Mouse (Mus musculus): ENCODE measurements at regions not wholly inside any gene's neighbourhood (a gene's known extent, or its start where the extent isn't known, plus 50 kb on each side); places are given as distances from the start of the nearest gene placed in this dataset.

- Histone ChIP-seq H3K4me3 (ENCODE audit: insufficient read depth, low read depth, low read length) (no peak overlapping the region), H3K4me1 (ENCODE audit: control insufficient read depth, insufficient read depth, low read length) (no peaks in the 10 kb centered on the region), H3K27me3 (ENCODE audit: control insufficient read depth, insufficient read depth, low read length) (no peaks in the 10 kb centered on the region), H3K9ac (ENCODE audit: low read depth, low read length) (no peak overlapping the region), H3K27ac (replicated peaks; ENCODE audit: insufficient read depth, low read depth, low read length) (no peak overlapping the region), H3K79me2 (ENCODE audit: control insufficient read depth, insufficient read depth, low read length) (no peaks in the 10 kb centered on the region), H3K36me3 (ENCODE audit: control insufficient read depth, insufficient read depth, low read length) (no peaks in the 10 kb centered on the region)
- DNase-seq (ENCODE audit: extremely low read depth, low read depth, low spot score) = no peak
- TF ChIP-seq POLR2A (IDR thresholded peaks at IDR 0.05; ENCODE audit: extremely low read depth, insufficient read depth, low read length) = no peak
- WGBS = 74% methylated on average over 4 of the region's 4 CpGs
These were observed 67.4 kb upstream of the Spdye4c start for GRCm38 (mm10) chr2:128523425-128524108.

- Histone ChIP-seq H3K4me3 (ENCODE audit: insufficient read depth, low read depth, low read length) (no peak overlapping the region), H3K4me1 (ENCODE audit: control insufficient read depth, insufficient read depth, low read length) (no peaks in the 10 kb centered on the region), H3K27ac (replicated peaks; ENCODE audit: insufficient read depth, low read depth, low read length) (no peak overlapping the region), H3K79me2 (ENCODE audit: control insufficient read depth, insufficient read depth, low read length) (no peaks in the 10 kb centered on the region), H3K36me3 (ENCODE audit: control insufficient read depth, insufficient read depth, low read length) (no peaks in the 10 kb centered on the region), H3K27me3 (ENCODE audit: control insufficient read depth, insufficient read depth, low read length) (no peaks in the 10 kb centered on the region), H3K9ac (ENCODE audit: low read depth, low read length) (no peak overlapping the region)
- DNase-seq (ENCODE audit: extremely low read depth, low read depth, low spot score) = no peak
- WGBS = 67% methylated on average over 2 of the region's 2 CpGs
- no peak for TF ChIP-seq CTCF (IDR thresholded peaks at IDR 0.05; ENCODE audit: low read depth, low read length)
- no peak for TF ChIP-seq POLR2A (IDR thresholded peaks at IDR 0.05; ENCODE audit: extremely low read depth, insufficient read depth, low read length)
These were observed 64.9 kb upstream of the Spdye4c start for GRCm38 (mm10) chr2:128526100-128526499.

DNA sequence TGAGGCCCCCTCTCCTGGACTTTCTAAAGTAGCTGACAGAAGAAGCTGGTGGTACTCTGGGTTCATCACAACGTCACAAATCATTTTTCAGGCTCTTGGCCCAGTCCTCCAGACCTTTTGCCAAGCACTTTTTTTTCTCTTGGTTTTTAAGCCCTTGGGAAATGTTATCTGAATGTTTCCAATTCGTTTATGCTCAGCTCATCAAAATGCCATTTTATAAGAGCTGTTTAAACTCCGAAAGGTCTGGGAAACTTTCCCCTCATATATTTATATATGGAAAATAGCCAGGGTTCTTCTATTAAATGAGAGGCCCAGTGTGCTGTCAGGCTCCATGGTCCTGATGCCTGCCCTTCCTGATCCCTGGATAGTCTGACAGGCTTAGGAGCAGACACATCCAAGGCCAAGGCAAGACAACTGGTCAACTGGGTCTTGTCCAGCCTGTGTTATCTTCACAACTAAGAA lies 64.1 kb upstream of the Spdye4c start:
- Histone ChIP-seq H3K9ac (ENCODE audit: low read depth, low read length) (no peak overlapping the region), H3K4me3 (ENCODE audit: insufficient read depth, low read depth, low read length) (no peak overlapping the region), H3K36me3 (ENCODE audit: control insufficient read depth, insufficient read depth, low read length) (no peaks in the 10 kb centered on the region), H3K27me3 (ENCODE audit: control insufficient read depth, insufficient read depth, low read length) (no peaks in the 10 kb centered on the region), H3K79me2 (ENCODE audit: control insufficient read depth, insufficient read depth, low read length) (no peaks in the 10 kb centered on the region), H3K27ac (replicated peaks; ENCODE audit: insufficient read depth, low read depth, low read length) (no peak overlapping the region), H3K4me1 (ENCODE audit: control insufficient read depth, insufficient read depth, low read length) (no peaks in the 10 kb centered on the region)
- TF ChIP-seq CTCF (IDR thresholded peaks at IDR 0.05; ENCODE audit: low read depth, low read length) = no peak
- TF ChIP-seq POLR2A (IDR thresholded peaks at IDR 0.05; ENCODE audit: extremely low read depth, insufficient read depth, low read length) = no peak
- WGBS = 69% methylated on average over 3 of the region's 3 CpGs
- DNase-seq (ENCODE audit: extremely low read depth, low read depth, low spot score) = no peak

GRCm38 (mm10) chr2:128536294-128536693 lies 54.7 kb upstream of the Spdye4c start:
- Histone ChIP-seq H3K27me3 (ENCODE audit: control insufficient read depth, insufficient read depth, low read length) (no peaks in the 10 kb centered on the region), H3K79me2 (ENCODE audit: control insufficient read depth, insufficient read depth, low read length) (no peaks in the 10 kb centered on the region), H3K36me3 (ENCODE audit: control insufficient read depth, insufficient read depth, low read length) (no peaks in the 10 kb centered on the region), H3K4me3 (ENCODE audit: insufficient read depth, low read depth, low read length) (no peak overlapping the region), H3K27ac (replicated peaks; ENCODE audit: insufficient read depth, low read depth, low read length) (no peak overlapping the region), H3K4me1 (ENCODE audit: control insufficient read depth, insufficient read depth, low read length) (no peaks in the 10 kb centered on the region), H3K9ac (ENCODE audit: low read depth, low read length) (no peak overlapping the region)
- no peak for DNase-seq (ENCODE audit: extremely low read depth, low read depth, low spot score)
- TF ChIP-seq POLR2A (IDR thresholded peaks at IDR 0.05; ENCODE audit: extremely low read depth, insufficient read depth, low read length) (no peak), CTCF (IDR thresholded peaks at IDR 0.05; ENCODE audit: low read depth, low read length) (no peak)
- WGBS = 88% methylated on average over 3 of the region's 3 CpGs

- Histone ChIP-seq H3K27ac (replicated peaks; ENCODE audit: insufficient read depth, low read depth, low read length) (no peak overlapping the region), H3K36me3 (ENCODE audit: control insufficient read depth, insufficient read depth, low read length) (no peaks in the 10 kb centered on the region), H3K4me3 (ENCODE audit: insufficient read depth, low read depth, low read length) (no peak overlapping the region), H3K4me1 (ENCODE audit: control insufficient read depth, insufficient read depth, low read length) (no peaks in the 10 kb centered on the region), H3K27me3 (ENCODE audit: control insufficient read depth, insufficient read depth, low read length) (no peaks in the 10 kb centered on the region), H3K9ac (ENCODE audit: low read depth, low read length) (no peak overlapping the region), H3K79me2 (ENCODE audit: control insufficient read depth, insufficient read depth, low read length) (no peaks in the 10 kb centered on the region)
- TF ChIP-seq POLR2A (IDR thresholded peaks at IDR 0.05; ENCODE audit: extremely low read depth, insufficient read depth, low read length) = no peak
- DNase-seq (ENCODE audit: extremely low read depth, low read depth, low spot score) = no peak
- 66% methylated on average over 6 of the region's 6 CpGs for WGBS
These were observed 53.6 kb upstream of the Spdye4c start for GRCm38 (mm10) chr2:128537425-128537824.

DNA sequence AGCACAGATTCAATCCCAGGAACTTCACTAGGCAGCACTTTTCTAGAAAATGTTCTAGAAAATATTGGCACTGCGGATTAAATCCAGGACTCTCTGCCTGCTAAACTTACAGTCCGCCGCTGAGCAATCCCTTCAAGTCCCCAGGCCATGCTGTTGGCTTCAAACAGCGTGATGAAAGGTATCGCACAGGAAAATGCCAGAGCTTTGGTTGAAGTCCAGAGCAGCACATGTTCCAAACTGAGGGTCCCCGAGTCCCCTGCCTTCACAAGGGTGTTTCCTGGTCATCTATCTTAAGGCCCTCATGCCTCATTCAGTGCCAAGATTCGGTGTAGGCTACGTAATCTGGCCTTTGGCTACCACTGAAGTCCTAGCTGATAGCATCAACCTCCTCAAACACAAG lies 52.3 kb upstream of the Spdye4c start:
- no peak for DNase-seq (ENCODE audit: extremely low read depth, low read depth, low spot score)
- Histone ChIP-seq H3K27me3 (ENCODE audit: control insufficient read depth, insufficient read depth, low read length) (no peaks in the 10 kb centered on the region), H3K27ac (replicated peaks; ENCODE audit: insufficient read depth, low read depth, low read length) (no peak overlapping the region), H3K79me2 (ENCODE audit: control insufficient read depth, insufficient read depth, low read length) (no peaks in the 10 kb centered on the region), H3K4me3 (ENCODE audit: insufficient read depth, low read depth, low read length) (no peak overlapping the region), H3K9ac (ENCODE audit: low read depth, low read length) (no peak overlapping the region), H3K36me3 (ENCODE audit: control insufficient read depth, insufficient read depth, low read length) (no peaks in the 10 kb centered on the region), H3K4me1 (ENCODE audit: control insufficient read depth, insufficient read depth, low read length) (no peaks in the 10 kb centered on the region)
- WGBS = 93% methylated on average over 8 of the region's 8 CpGs
- no peak for TF ChIP-seq CTCF (IDR thresholded peaks at IDR 0.05; ENCODE audit: low read depth, low read length)
- no peak for TF ChIP-seq POLR2A (IDR thresholded peaks at IDR 0.05; ENCODE audit: extremely low read depth, insufficient read depth, low read length)
